Mouse (Mus musculus): Measurements from ENCODE around the gene Fam81b. TPM values are rescaled to one million over a fixed set of nuclear protein-coding genes. Genes with fewer than 3 reads are reported as not detected.

Gene Fam81b
- polyA plus RNA-seq, 1 experiment from 2014 or later: 0.99 TPM

DNA sequence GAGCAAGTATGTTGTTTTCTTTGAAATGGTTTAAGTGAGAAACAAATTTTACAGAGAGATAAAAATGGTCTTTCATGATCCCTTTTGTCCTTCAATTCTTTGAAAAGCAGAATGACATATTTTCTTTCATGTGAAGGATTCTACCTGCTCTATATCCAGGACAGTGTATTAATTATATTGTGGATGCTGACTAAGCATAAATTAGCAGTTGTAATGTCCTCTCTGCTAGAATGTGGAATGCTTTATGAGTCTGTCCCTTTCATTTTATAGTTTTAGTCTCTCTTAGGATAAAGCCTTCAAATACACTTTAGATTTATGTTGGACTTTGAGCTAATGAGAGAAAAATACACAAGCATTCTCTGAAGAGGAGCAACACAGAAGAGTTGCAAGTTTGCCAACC is 130.6 kb downstream of the Fam81b start:
- Histone ChIP-seq H3K4me2 (ENCODE audit: low read length) (no peak overlapping the region), H3K9ac (ENCODE audit: low read length) (no peak overlapping the region), H3K9me3 (replicated peaks; ENCODE audit: control insufficient read depth, low read length) (peaks cover 3% of the 10 kb centered on the region; the same call in 1 of the 2 replicates), H3K4me1 (ENCODE audit: control insufficient read depth, insufficient read depth, low read length) (no peaks in the 10 kb centered on the region), H3K27me3 (replicated peaks; ENCODE audit: control insufficient read depth, insufficient read depth, low read length) (no peaks in the 10 kb centered on the region), H3K27ac (ENCODE audit: low read depth, low read length) (no peak overlapping the region), H3K36me3 (ENCODE audit: control insufficient read depth, insufficient read depth, low read length) (peaks cover 17% of the 10 kb centered on the region; the same call in 1 of the 2 replicates), H3K4me3 (ENCODE audit: low read depth, low read length) (no peak overlapping the region)
- DNase-seq (ENCODE audit: low spot score) (no peak), ATAC-seq (no peak)

DNA sequence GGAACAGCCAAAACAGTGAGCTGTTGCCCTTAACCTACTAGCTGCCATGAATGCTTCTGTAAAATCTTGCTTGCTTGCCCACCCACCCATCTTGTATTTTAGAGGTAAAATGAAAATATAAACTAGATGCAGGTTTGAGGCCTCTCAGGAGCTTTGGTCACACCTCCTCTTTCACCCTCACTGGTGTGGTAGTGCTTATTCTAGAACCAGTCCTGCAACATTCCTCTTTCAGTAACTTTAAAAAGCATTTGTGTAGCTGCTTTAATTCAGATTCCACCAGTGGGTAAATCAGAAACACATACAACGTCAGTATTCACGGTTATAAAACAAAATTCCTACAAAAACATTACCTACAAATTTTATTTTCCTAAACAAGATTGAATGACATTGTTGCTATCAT is 144.3 kb downstream of the Fam81b start:
- Histone ChIP-seq H3K9me3 (replicated peaks; ENCODE audit: control insufficient read depth, low read length) (no peaks in the 10 kb centered on the region), H3K27me3 (replicated peaks; ENCODE audit: control insufficient read depth, insufficient read depth, low read length) (no peaks in the 10 kb centered on the region), H3K36me3 (ENCODE audit: control insufficient read depth, insufficient read depth, low read length) (peaks cover 39% of the 10 kb centered on the region), H3K27ac (ENCODE audit: low read depth, low read length) (no peak overlapping the region), H3K9ac (ENCODE audit: low read length) (no peak overlapping the region), H3K4me3 (ENCODE audit: low read depth, low read length) (no peak overlapping the region), H3K4me2 (ENCODE audit: low read length) (no peak overlapping the region), H3K4me1 (ENCODE audit: control insufficient read depth, insufficient read depth, low read length) (no peaks in the 10 kb centered on the region)
- DNase-seq (ENCODE audit: low spot score): no peak
- WGBS: 93% methylated on average over 2 of the region's 2 CpGs
- no peak for ATAC-seq

DNA sequence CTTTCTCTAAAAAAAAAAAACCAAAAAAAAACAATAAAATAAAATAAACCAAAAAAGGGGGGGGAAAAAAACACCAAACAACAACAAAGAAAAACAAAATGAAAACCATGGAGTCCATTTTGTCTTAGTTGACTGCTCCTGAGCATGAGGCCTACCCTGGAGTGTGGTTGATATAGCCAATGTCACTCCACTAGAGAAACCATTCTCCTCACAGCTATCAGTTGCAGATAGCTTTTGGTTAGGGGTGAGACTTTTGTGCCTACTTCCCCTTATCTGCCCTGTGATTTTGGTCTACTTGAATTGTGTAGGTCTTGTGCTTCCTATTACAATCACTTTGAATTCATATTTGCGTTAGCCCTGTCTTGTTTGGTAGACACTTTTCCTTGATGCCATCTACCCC is 147.4 kb downstream of the Fam81b start:
- ATAC-seq (no peak), DNase-seq (ENCODE audit: low spot score) (no peak)
- Histone ChIP-seq H3K4me1 (ENCODE audit: control insufficient read depth, insufficient read depth, low read length) (no peaks in the 10 kb centered on the region), H3K4me2 (ENCODE audit: low read length) (no peak overlapping the region), H3K36me3 (ENCODE audit: control insufficient read depth, insufficient read depth, low read length) (peaks cover 44% of the 10 kb centered on the region), H3K9ac (ENCODE audit: low read length) (no peak overlapping the region), H3K4me3 (ENCODE audit: low read depth, low read length) (no peak overlapping the region), H3K9me3 (replicated peaks; ENCODE audit: control insufficient read depth, low read length) (no peaks in the 10 kb centered on the region), H3K27ac (ENCODE audit: low read depth, low read length) (no peak overlapping the region), H3K27me3 (replicated peaks; ENCODE audit: control insufficient read depth, insufficient read depth, low read length) (no peaks in the 10 kb centered on the region)
- 98% methylated on average over 1 of the region's 1 CpGs for WGBS

DNA sequence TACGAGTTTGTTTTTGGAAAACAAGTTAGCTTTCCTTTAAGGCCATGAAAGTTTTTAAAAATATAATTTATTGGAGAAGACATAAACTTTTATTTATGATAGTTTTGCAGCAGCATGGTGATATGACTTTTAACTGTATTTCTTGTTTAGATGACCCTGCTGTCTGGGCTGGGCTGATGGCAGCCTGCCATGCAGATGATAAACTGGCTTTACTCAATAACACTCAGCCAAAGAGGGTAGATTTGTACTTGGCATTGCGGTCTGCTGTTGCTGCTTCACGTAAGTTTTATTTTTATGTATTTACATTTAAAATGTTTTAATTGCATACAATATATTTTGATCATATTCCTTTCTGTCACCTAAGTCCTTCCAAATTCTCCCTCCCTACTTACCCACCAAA is 147.8 kb downstream of the Fam81b start:
- ATAC-seq: no peak
- Histone ChIP-seq H3K9me3 (replicated peaks; ENCODE audit: control insufficient read depth, low read length) (no peaks in the 10 kb centered on the region), H3K27ac (ENCODE audit: low read depth, low read length) (no peak overlapping the region), H3K27me3 (replicated peaks; ENCODE audit: control insufficient read depth, insufficient read depth, low read length) (no peaks in the 10 kb centered on the region), H3K36me3 (ENCODE audit: control insufficient read depth, insufficient read depth, low read length) (peaks cover 40% of the 10 kb centered on the region), H3K4me3 (ENCODE audit: low read depth, low read length) (no peak overlapping the region), H3K4me1 (ENCODE audit: control insufficient read depth, insufficient read depth, low read length) (no peaks in the 10 kb centered on the region), H3K4me2 (ENCODE audit: low read length) (no peak overlapping the region), H3K9ac (ENCODE audit: low read length) (no peak overlapping the region)
- 97% methylated on average over 3 of the region's 3 CpGs for WGBS
- no peak for DNase-seq (ENCODE audit: low spot score)

Small RNA genes lying within 50 kb of the gene (microRNA-seq; reads per million reads assigned to microRNA genes)
- gene Gm24025: not detected

Other genes with a start within 250 kb of the Fam81b start
- gene Gpr150, start 248.1 kb downstream of the Fam81b start, polyA plus RNA-seq (2014; fragmentation: Nextera tagmentation; extraction: Ambion mirVana): 0.83 and 1.2 TPM in 2 replicates
- gene Arsk, start 206.4 kb downstream of the Fam81b start, polyA plus RNA-seq (2014; fragmentation: Nextera tagmentation; extraction: Ambion mirVana): 4.6 and 6.0 TPM in 2 replicates
- 11.9 and 15.7 TPM in 2 replicates for gene Ttc37, start 206.3 kb downstream of the Fam81b start, polyA plus RNA-seq (2014; fragmentation: Nextera tagmentation; extraction: Ambion mirVana)
- 4.0 and 4.8 TPM in 2 replicates for gene Mctp1, start 79.5 kb upstream of the Fam81b start, polyA plus RNA-seq (2014; fragmentation: Nextera tagmentation; extraction: Ambion mirVana)